Mouse (Mus musculus): ENCODE measurements around the gene Slc43a3. TPM values are rescaled to one million over a fixed set of nuclear protein-coding genes. Genes with fewer than 3 reads are reported as not detected.
A peak's percentile ranks its signal among the peaks of the same experiment; 100 is the strongest.

Slc43a3 gene
- polyA plus RNA-seq, 1 experiment from 2014 or later: 52.4 TPM

- WGBS: 65% methylated on average over 5 of the region's 5 CpGs
Observed at GRCm38 (mm10) chr2:84913881-84914280, 22.5 kb upstream of the Slc43a3 start.

GRCm38 (mm10) chr2:84915330-84915729 is 21.0 kb upstream of the Slc43a3 start:
- WGBS: 74% methylated on average over 3 of the region's 3 CpGs
- Histone ChIP-seq H3K36me3 (no peaks in the 10 kb centered on the region), H3K4me2 (no peak overlapping the region), H3K27me3 (no peaks in the 10 kb centered on the region), H3K9ac (no peak overlapping the region), H3K27ac (no peak overlapping the region), H3K4me3 (replicated peaks) (no peak overlapping the region), H3K4me1 (no peaks in the 10 kb centered on the region), H3K9me3 (replicated peaks) (no peaks in the 10 kb centered on the region)
- ATAC-seq (replicated peaks; ENCODE audit: low FRiP score): no peak

More at GRCm38 (mm10) chr2:84913881-84914280, 22.5 kb upstream of the Slc43a3 start:
- Histone ChIP-seq H3K4me1 (no peaks in the 10 kb centered on the region), H3K4me3 (replicated peaks) (no peak overlapping the region), H3K9ac (no peak overlapping the region), H3K27me3 (no peaks in the 10 kb centered on the region), H3K36me3 (no peaks in the 10 kb centered on the region), H3K4me2 (no peak overlapping the region), H3K27ac (no peak overlapping the region), H3K9me3 (replicated peaks) (no peaks in the 10 kb centered on the region)
- no peak for ATAC-seq (replicated peaks; ENCODE audit: low FRiP score)

GRCm38 (mm10) chr2:84916548-84917320 is 19.6 kb upstream of the Slc43a3 start:
- no peak overlapping the region for H3K9ac ChIP-seq
- H3K36me3 ChIP-seq: no peaks in the 10 kb centered on the region
- H3K27ac ChIP-seq: peak overlapping the region; percentile 54; the same call in 1 of the 2 replicates
- no peaks in the 10 kb centered on the region for H3K27me3 ChIP-seq
- no peak for ATAC-seq (replicated peaks; ENCODE audit: low FRiP score)
- H3K4me1 ChIP-seq: no peaks in the 10 kb centered on the region
- H3K4me3 ChIP-seq (replicated peaks): no peak overlapping the region
- H3K4me2 ChIP-seq: no peak overlapping the region
- WGBS: 62% methylated on average over 8 of the region's 8 CpGs
- H3K9me3 ChIP-seq (replicated peaks): no peaks in the 10 kb centered on the region

- no peak overlapping the region for H3K9ac ChIP-seq
- WGBS: 74% methylated on average over 3 of the region's 3 CpGs
- H3K27ac ChIP-seq: no peak overlapping the region
- no peak overlapping the region for H3K4me2 ChIP-seq
- H3K4me3 ChIP-seq (replicated peaks): no peak overlapping the region
- ATAC-seq (replicated peaks; ENCODE audit: low FRiP score): no peak
- no peaks in the 10 kb centered on the region for H3K27me3 ChIP-seq
- no peaks in the 10 kb centered on the region for H3K36me3 ChIP-seq
- no peaks in the 10 kb centered on the region for H3K9me3 ChIP-seq (replicated peaks)
- H3K4me1 ChIP-seq: no peaks in the 10 kb centered on the region
Observed at GRCm38 (mm10) chr2:84918188-84918587, 18.2 kb upstream of the Slc43a3 start.

GRCm38 (mm10) chr2:84919601-84920108 is 16.7 kb upstream of the Slc43a3 start:
- ATAC-seq (replicated peaks; ENCODE audit: low FRiP score): no peak
- Histone ChIP-seq H3K4me3 (replicated peaks) (no peak overlapping the region), H3K9me3 (replicated peaks) (peaks cover 4% of the 10 kb centered on the region; the same call in 1 of the 2 replicates), H3K4me1 (no peaks in the 10 kb centered on the region), H3K9ac (no peak overlapping the region), H3K36me3 (no peaks in the 10 kb centered on the region), H3K4me2 (no peak overlapping the region), H3K27me3 (no peaks in the 10 kb centered on the region), H3K27ac (no peak overlapping the region)
- 86% methylated on average over 10 of the region's 10 CpGs for WGBS

GRCm38 (mm10) chr2:84930186-84930585 is 6.2 kb upstream of the Slc43a3 start:
- no peak overlapping the region for H3K27ac ChIP-seq
- H3K36me3 ChIP-seq: no peaks in the 10 kb centered on the region
- H3K9ac ChIP-seq: no peak overlapping the region
- no peaks in the 10 kb centered on the region for H3K9me3 ChIP-seq (replicated peaks)
- peaks cover 4% of the 10 kb centered on the region; the same call in 1 of the 2 replicates for H3K4me1 ChIP-seq
- H3K4me3 ChIP-seq (replicated peaks): no peak overlapping the region
- H3K27me3 ChIP-seq: no peaks in the 10 kb centered on the region
- 95% methylated on average over 7 of the region's 7 CpGs for WGBS
- no peak for ATAC-seq (replicated peaks; ENCODE audit: low FRiP score)
- no peak overlapping the region for H3K4me2 ChIP-seq

- Histone ChIP-seq H3K27me3 (no peaks in the 10 kb centered on the region), H3K4me2 (no peak overlapping the region), H3K4me3 (replicated peaks) (no peak overlapping the region), H3K36me3 (no peaks in the 10 kb centered on the region), H3K4me1 (peaks cover 16% of the 10 kb centered on the region), H3K9ac (no peak overlapping the region), H3K9me3 (replicated peaks) (no peaks in the 10 kb centered on the region), H3K27ac (no peak overlapping the region)
- WGBS: 75% methylated on average over 8 of the region's 8 CpGs
- no peak for ATAC-seq (replicated peaks; ENCODE audit: low FRiP score)
Observed at GRCm38 (mm10) chr2:84933992-84934648, 2.3 kb upstream of the Slc43a3 start.

GRCm38 (mm10) chr2:84934649-84935007 is 1.8 kb upstream of the Slc43a3 start:
- no peak overlapping the region for H3K9ac ChIP-seq
- H3K4me2 ChIP-seq: no peak overlapping the region
- H3K27ac ChIP-seq: no peak overlapping the region
- peaks cover 16% of the 10 kb centered on the region for H3K4me1 ChIP-seq
- no peaks in the 10 kb centered on the region for H3K9me3 ChIP-seq (replicated peaks)
- H3K27me3 ChIP-seq: no peaks in the 10 kb centered on the region
- 71% methylated on average over 4 of the region's 4 CpGs for WGBS
- no peak for ATAC-seq (replicated peaks; ENCODE audit: low FRiP score)
- no peaks in the 10 kb centered on the region for H3K36me3 ChIP-seq
- H3K4me3 ChIP-seq (replicated peaks): no peak overlapping the region

GRCm38 (mm10) chr2:84935065-84935464 is 1.3 kb upstream of the Slc43a3 start:
- Histone ChIP-seq H3K27ac (no peak overlapping the region), H3K36me3 (0 out of 2 replicates have a peak, but pooled peaks cover 1% of the 10 kb centered on the region), H3K9me3 (replicated peaks) (no peaks in the 10 kb centered on the region), H3K4me3 (replicated peaks) (no peak overlapping the region), H3K27me3 (no peaks in the 10 kb centered on the region), H3K4me1 (peaks cover 16% of the 10 kb centered on the region), H3K4me2 (no peak overlapping the region), H3K9ac (no peak overlapping the region)
- no peak for ATAC-seq (replicated peaks; ENCODE audit: low FRiP score)
- WGBS: 87% methylated on average over 5 of the region's 5 CpGs

GRCm38 (mm10) chr2:84937491-84938150 is 1.2 kb downstream of the Slc43a3 start:
- peak overlapping the region; percentile 51 for H3K9ac ChIP-seq
- H3K4me3 ChIP-seq (replicated peaks): peak overlapping the region; percentile 57
- H3K9me3 ChIP-seq (replicated peaks): no peaks in the 10 kb centered on the region
- no peak for ATAC-seq (replicated peaks; ENCODE audit: low FRiP score)
- peaks cover 16% of the 10 kb centered on the region for H3K4me1 ChIP-seq
- H3K4me2 ChIP-seq: peak overlapping the region; percentile 65
- peaks cover 20% of the 10 kb centered on the region; the same call in 1 of the 2 replicates for H3K36me3 ChIP-seq
- peak overlapping the region; percentile 87 for H3K27ac ChIP-seq
- WGBS: 51% methylated on average over 3 of the region's 3 CpGs
- H3K27me3 ChIP-seq: no peaks in the 10 kb centered on the region

GRCm38 (mm10) chr2:84938249-84938946 is 2.0 kb downstream of the Slc43a3 start:
- H3K9ac ChIP-seq: no peak overlapping the region
- peak; percentile 54 for ATAC-seq (replicated peaks; ENCODE audit: low FRiP score)
- no peaks in the 10 kb centered on the region for H3K9me3 ChIP-seq (replicated peaks)
- peak overlapping the region; percentile 65 for H3K4me2 ChIP-seq
- H3K4me3 ChIP-seq (replicated peaks): peak overlapping the region; percentile 57
- peaks cover 20% of the 10 kb centered on the region; the same call in 1 of the 2 replicates for H3K36me3 ChIP-seq
- peak overlapping the region; percentile 87; the same call in 1 of the 2 replicates for H3K27ac ChIP-seq
- 65% methylated on average over 5 of the region's 5 CpGs for WGBS
- no peaks in the 10 kb centered on the region for H3K27me3 ChIP-seq
- H3K4me1 ChIP-seq: peaks cover 16% of the 10 kb centered on the region

All from kidney, embryonic 15.5 days (tissue).